ENCODE assay signal across 12 mouse cellular contexts in genomic region chr2:90915516-90915915, GRCm38 (mm10). TPM values are rescaled to one million over a fixed set of nuclear protein-coding genes. Genes with fewer than 3 reads are reported as not detected.
DNase-seq lines count a peak whose midpoint lies in the region; ATAC-seq and TF ChIP-seq lines count a peak whose summit lies in the region.
"Had no signal": no experiment of that assay in that cellular context is flagged by ENCODE, and none has a peak within 500 bp of the region (broad histone marks: within the 10 kb centered on the region; RNA-seq: fewer than 3 reads in every experiment).

No protein-coding gene starts in this region.

- TF ChIP-seq CTCF in liver, embryonic 14.5 days (IDR thresholded peaks at IDR 0.05; ENCODE audit: low read depth), result no peak

- peak overlapping the region; percentile 73 for H3K4me2 ChIP-seq in hindbrain, embryonic 13.5 days
- no peak overlapping the region for H3K4me2 ChIP-seq in hindbrain, embryonic 12.5 days (replicated peaks)
- H3K4me2 ChIP-seq in liver, embryonic 14.5 days (ENCODE audit: low read depth), result peak overlapping the region; percentile 91

- no peak for TF ChIP-seq EP300 in liver, embryonic 14.5 days (IDR thresholded peaks at IDR 0.05; ENCODE audit: low read depth)

- no peak overlapping the region for H3K4me3 ChIP-seq in hindbrain, embryonic 13.5 days
- H3K4me3 ChIP-seq in hindbrain, embryonic 12.5 days, result no peak overlapping the region
- peak overlapping the region; percentile 66; the same call in 1 of the 2 replicates for H3K4me3 ChIP-seq in embryonic facial prominence, embryonic 10.5 days
- no peak overlapping the region for H3K4me3 ChIP-seq in liver, embryonic 14.5 days (ENCODE audit: insufficient read depth in 1 of 2, low read depth in 2 of 2, low read length in 2 of 2)
- H3K4me3 ChIP-seq: erythroblast, embryonic 14.5 days had no signal

- ATAC-seq in hindbrain, embryonic 13.5 days (ENCODE audit: low FRiP score), result no peak
- ATAC-seq in hindbrain, embryonic 12.5 days (ENCODE audit: low FRiP score), result no peak
- ATAC-seq in liver, embryonic 14.5 days (ENCODE audit: insufficient read depth), result no peak
- no peak for ATAC-seq in granulocyte monocyte progenitor cell, adult 5-6 weeks (replicated peaks; ENCODE audit: poor library complexity, severe bottlenecking)

- H3K27me3 ChIP-seq in hindbrain, embryonic 13.5 days, result no peaks in the 10 kb centered on the region
- no peaks in the 10 kb centered on the region for H3K27me3 ChIP-seq in hindbrain, embryonic 12.5 days
- no peaks in the 10 kb centered on the region for H3K27me3 ChIP-seq in embryonic facial prominence, embryonic 10.5 days (replicated peaks; ENCODE audit: low read depth, poor library complexity, severe bottlenecking)
- H3K27me3 ChIP-seq in liver, embryonic 14.5 days (ENCODE audit: control insufficient read depth, insufficient read depth, low read length), result no peaks in the 10 kb centered on the region
- H3K27me3 ChIP-seq: limb, embryonic 15.5 days had no signal

- peaks cover 41% of the 10 kb centered on the region for H3K4me1 ChIP-seq in hindbrain, embryonic 13.5 days (replicated peaks)
- H3K4me1 ChIP-seq in hindbrain, embryonic 12.5 days, result peaks cover 14% of the 10 kb centered on the region
- H3K4me1 ChIP-seq in embryonic facial prominence, embryonic 10.5 days, result peaks cover 33% of the 10 kb centered on the region
- peaks cover 2 to 19% of the 10 kb centered on the region in 2 experiments; a peak in 3 of 4 replicates for H3K4me1 ChIP-seq in liver, embryonic 14.5 days (replicated peaks; ENCODE audit: control insufficient read depth in 2 of 2, insufficient read depth in 2 of 2, low read length in 1 of 2)

- H3K9me3 ChIP-seq in hindbrain, embryonic 13.5 days, result no peaks in the 10 kb centered on the region
- no peaks in the 10 kb centered on the region for H3K9me3 ChIP-seq in hindbrain, embryonic 12.5 days (replicated peaks)
- no peaks in the 10 kb centered on the region for H3K9me3 ChIP-seq in embryonic facial prominence, embryonic 10.5 days
- H3K9me3 ChIP-seq in liver, embryonic 14.5 days (ENCODE audit: control insufficient read depth, low read length), result no peaks in the 10 kb centered on the region
- H3K9me3 ChIP-seq: limb, embryonic 15.5 days had no signal

- peak; percentile 45 for DNase-seq in A20 (ENCODE audit: low read depth, low spot score)
- no peak for DNase-seq in embryonic facial prominence, embryonic 10.5 days (ENCODE audit: low spot score)
- DNase-seq in liver, embryonic 14.5 days (ENCODE audit: low read depth in 3 of 3, low spot score in 3 of 3), result no peak
- no peak for DNase-seq in right cerebral cortex, postnatal 10 days (ENCODE audit: low spot score in 2 of 2)
- DNase-seq in cerebellum, postnatal 4 days (ENCODE audit: low spot score in 2 of 2), result no peak
- DNase-seq: heart, adult 2 months; spleen, adult 18-20 months had no signal

- WGBS in hindbrain, embryonic 13.5 days, result 59% methylated on average over 1 of the region's 1 CpGs
- 81% methylated on average over 1 of the region's 1 CpGs for WGBS in hindbrain, embryonic 12.5 days
- WGBS in embryonic facial prominence, embryonic 10.5 days, result 76% methylated on average over 1 of the region's 1 CpGs
- 77% methylated on average over 1 of the region's 1 CpGs for WGBS in liver, embryonic 14.5 days (ENCODE audit: insufficient replicate concordance)

- H3K36me3 ChIP-seq in hindbrain, embryonic 13.5 days, result peaks cover 30% of the 10 kb centered on the region
- H3K36me3 ChIP-seq in hindbrain, embryonic 12.5 days, result peaks cover 30% of the 10 kb centered on the region
- H3K36me3 ChIP-seq in embryonic facial prominence, embryonic 10.5 days (replicated peaks), result peaks cover 48% of the 10 kb centered on the region
- H3K36me3 ChIP-seq in liver, embryonic 14.5 days (replicated peaks; ENCODE audit: control insufficient read depth, insufficient read depth, low read depth), result peaks cover 22% of the 10 kb centered on the region

- H3K27ac ChIP-seq in hindbrain, embryonic 13.5 days, result no peak overlapping the region
- no peak overlapping the region for H3K27ac ChIP-seq in hindbrain, embryonic 12.5 days
- H3K27ac ChIP-seq in embryonic facial prominence, embryonic 10.5 days (replicated peaks), result no peak overlapping the region
- H3K27ac ChIP-seq in liver, embryonic 14.5 days, result no peak overlapping the region
- H3K27ac ChIP-seq: heart, adult 2 months; limb, embryonic 15.5 days had no signal

- H3K9ac ChIP-seq in hindbrain, embryonic 13.5 days, result peak overlapping the region; percentile 44
- H3K9ac ChIP-seq in hindbrain, embryonic 12.5 days, result no peak overlapping the region
- H3K9ac ChIP-seq in liver, embryonic 14.5 days (replicated peaks), result no peak overlapping the region
- H3K9ac ChIP-seq: limb, embryonic 15.5 days had no signal

RNA-seq across cellular contexts. Expression of gene Ndufs3, which starts 10.9 kb away (rescaled TPM):
- polyA plus RNA-seq in hindbrain, embryonic 13.5 days (2015; fragmentation: Nextera tagmentation; extraction: Ambion mirVana), result 212 and 215 TPM in 2 replicates
- 182 and 188 TPM in 2 replicates for polyA plus RNA-seq in hindbrain, embryonic 12.5 days (2016; fragmentation: Nextera tagmentation; extraction: Ambion mirVana)
- polyA plus RNA-seq in embryonic facial prominence, embryonic 10.5 days (2016; fragmentation: Nextera tagmentation; extraction: Ambion mirVana), result 201 and 206 TPM in 2 replicates
- 73.4 and 79.0 TPM in 2 replicates for polyA plus RNA-seq in liver, embryonic 14.5 days (2012; rRNA removed)
- polyA plus RNA-seq in liver, embryonic 14.5 days (2014; fragmentation: Nextera tagmentation; extraction: Ambion mirVana), result 138 and 144 TPM in 2 replicates
- 159 TPM in 2 replicates for total RNA-seq in granulocyte monocyte progenitor cell, adult 5-6 weeks (2014; fragmentation: Nextera tagmentation)
- total RNA-seq in granulocyte monocyte progenitor cell, adult 5-6 weeks (2017), result 93.2 and 128 TPM in 2 replicates

RNA-seq across cellular contexts. Expression of gene Kbtbd4, which starts 11.0 kb away (rescaled TPM):
- 56.2 and 61.6 TPM in 2 replicates for polyA plus RNA-seq in hindbrain, embryonic 13.5 days (2015; fragmentation: Nextera tagmentation; extraction: Ambion mirVana)
- 49.8 and 56.6 TPM in 2 replicates for polyA plus RNA-seq in hindbrain, embryonic 12.5 days (2016; fragmentation: Nextera tagmentation; extraction: Ambion mirVana)
- polyA plus RNA-seq in embryonic facial prominence, embryonic 10.5 days (2016; fragmentation: Nextera tagmentation; extraction: Ambion mirVana), result 58.1 and 59.4 TPM in 2 replicates
- 7.9 and 8.8 TPM in 2 replicates for polyA plus RNA-seq in liver, embryonic 14.5 days (2012; rRNA removed)
- polyA plus RNA-seq in liver, embryonic 14.5 days (2014; fragmentation: Nextera tagmentation; extraction: Ambion mirVana), result 13.4 and 14.6 TPM in 2 replicates
- 14.4 and 16.4 TPM in 2 replicates for total RNA-seq in granulocyte monocyte progenitor cell, adult 5-6 weeks (2014; fragmentation: Nextera tagmentation)
- 18.1 and 26.1 TPM in 2 replicates for total RNA-seq in granulocyte monocyte progenitor cell, adult 5-6 weeks (2017)

RNA-seq across cellular contexts. Expression of gene Celf1, which starts 24.7 kb away (rescaled TPM):
- polyA plus RNA-seq in hindbrain, embryonic 13.5 days (2015; fragmentation: Nextera tagmentation; extraction: Ambion mirVana), result 108 and 121 TPM in 2 replicates
- 146 and 151 TPM in 2 replicates for polyA plus RNA-seq in hindbrain, embryonic 12.5 days (2016; fragmentation: Nextera tagmentation; extraction: Ambion mirVana)
- polyA plus RNA-seq in embryonic facial prominence, embryonic 10.5 days (2016; fragmentation: Nextera tagmentation; extraction: Ambion mirVana), result 139 and 145 TPM in 2 replicates
- 35.6 and 37.9 TPM in 2 replicates for polyA plus RNA-seq in liver, embryonic 14.5 days (2012; rRNA removed)
- polyA plus RNA-seq in liver, embryonic 14.5 days (2014; fragmentation: Nextera tagmentation; extraction: Ambion mirVana), result 33.5 and 38.4 TPM in 2 replicates
- total RNA-seq in granulocyte monocyte progenitor cell, adult 5-6 weeks (2014; fragmentation: Nextera tagmentation), result 42.2 and 46.0 TPM in 2 replicates
- total RNA-seq in granulocyte monocyte progenitor cell, adult 5-6 weeks (2017), result 25.2 and 26.5 TPM in 2 replicates

RNA-seq across cellular contexts. Expression of gene C1qtnf4, which starts 29.9 kb away (rescaled TPM):
- polyA plus RNA-seq in hindbrain, embryonic 13.5 days (2015; fragmentation: Nextera tagmentation; extraction: Ambion mirVana), result 31.2 and 46.2 TPM in 2 replicates
- 55.5 and 58.3 TPM in 2 replicates for polyA plus RNA-seq in hindbrain, embryonic 12.5 days (2016; fragmentation: Nextera tagmentation; extraction: Ambion mirVana)
- polyA plus RNA-seq in embryonic facial prominence, embryonic 10.5 days (2016; fragmentation: Nextera tagmentation; extraction: Ambion mirVana), result 2.8 and 4.9 TPM in 2 replicates
- 1.9 and 2.2 TPM in 2 replicates for polyA plus RNA-seq in liver, embryonic 14.5 days (2012; rRNA removed)
- polyA plus RNA-seq in liver, embryonic 14.5 days (2014; fragmentation: Nextera tagmentation; extraction: Ambion mirVana), result 2.5 and 2.7 TPM in 2 replicates
- not detected in 2 replicates for total RNA-seq in granulocyte monocyte progenitor cell, adult 5-6 weeks (2014; fragmentation: Nextera tagmentation)
- not detected in 2 replicates for total RNA-seq in granulocyte monocyte progenitor cell, adult 5-6 weeks (2017)
